Mouse (Mus musculus) right cerebral cortex, adult 2 months (tissue): Measurements from ENCODE around the gene Lclat1.

ENCODE experiments used
- DNase-seq, 2 experiments: peaks; one replicate each; pipeline ENCODE4 v3.0.0; 2021 to 2022; ENCODE audit warnings: low spot score in 2 of 2

Gene Lclat1

GRCm38 (mm10) chr17:73091368-73091767, 16.4 kb upstream of the Lclat1 start:
- DNase-seq = no peak

DNA sequence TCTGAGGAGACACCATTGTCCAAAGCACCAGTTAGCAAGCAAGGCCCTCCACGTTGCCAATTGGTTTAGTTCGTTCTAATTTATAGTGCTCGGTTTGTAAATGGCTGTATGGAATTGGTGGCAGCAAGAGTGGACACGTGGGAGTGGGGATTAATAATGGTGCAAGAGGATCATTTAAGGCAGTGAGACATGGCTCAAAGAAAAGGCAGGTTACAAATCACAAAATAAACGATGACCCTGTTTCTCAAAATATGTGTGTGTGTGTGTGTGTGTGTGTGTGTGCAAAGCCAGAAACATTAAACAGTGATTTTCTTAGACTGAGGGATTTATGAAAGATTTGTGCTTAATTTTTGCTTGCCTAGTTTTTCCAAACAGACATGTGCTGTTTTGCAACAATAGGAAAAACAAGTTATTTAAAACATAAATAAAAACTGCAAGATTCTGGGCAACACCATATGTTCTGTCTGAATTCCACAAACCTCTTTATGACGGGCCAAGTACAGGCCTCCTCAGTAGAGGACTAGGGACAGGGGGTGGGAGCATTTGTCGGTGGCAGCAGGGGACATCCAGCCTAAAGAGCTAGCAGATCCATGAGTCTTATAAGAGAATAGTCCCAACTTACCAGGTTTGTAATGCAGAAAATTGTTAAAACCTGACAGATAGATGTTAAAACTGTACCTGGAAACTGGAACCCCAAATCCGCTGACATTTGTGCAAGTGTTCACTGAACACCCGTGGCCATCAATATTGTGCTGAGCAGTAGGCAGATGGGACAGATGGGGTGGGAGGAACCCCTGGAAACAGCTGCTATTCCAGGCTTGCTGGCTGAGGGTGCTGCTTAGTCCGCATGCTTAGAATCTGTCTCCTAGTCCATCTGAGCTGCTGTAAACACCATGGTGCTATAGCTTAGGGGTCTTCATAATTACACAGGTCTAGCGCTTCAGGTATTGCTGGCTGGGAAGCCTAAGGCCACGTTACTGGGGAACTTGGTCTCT, 15.4 kb upstream of the Lclat1 start:
- DNase-seq = no peak

GRCm38 (mm10) chr17:73095070-73095469, 12.7 kb upstream of the Lclat1 start:
- DNase-seq = no peak

DNA sequence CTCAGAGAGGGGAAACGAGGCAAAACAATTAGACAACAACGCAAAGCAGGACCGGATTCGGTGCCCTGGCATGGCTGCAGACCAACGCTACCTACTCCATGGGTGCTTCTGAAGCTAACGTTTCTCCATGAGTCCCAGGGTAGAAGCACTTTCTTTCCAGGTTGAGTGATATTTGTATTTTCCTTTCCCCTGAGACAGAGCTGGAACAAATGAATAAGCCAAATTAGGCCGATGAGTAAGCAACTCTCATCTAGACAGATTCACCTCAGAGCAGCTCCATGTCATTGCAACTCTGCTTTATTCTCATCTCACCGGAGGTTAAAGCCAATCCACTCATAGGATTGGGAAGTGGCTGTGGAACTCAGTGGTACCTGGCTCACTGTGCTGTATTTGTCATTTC, 12.2 kb upstream of the Lclat1 start:
- no peak for DNase-seq

- peak; percentile 33 to 48 for DNase-seq
These were observed 11.3 kb upstream of the Lclat1 start for GRCm38 (mm10) chr17:73096484-73096883.

- DNase-seq = no peak
These were observed 9.1 kb upstream of the Lclat1 start for GRCm38 (mm10) chr17:73098636-73099035.

DNA sequence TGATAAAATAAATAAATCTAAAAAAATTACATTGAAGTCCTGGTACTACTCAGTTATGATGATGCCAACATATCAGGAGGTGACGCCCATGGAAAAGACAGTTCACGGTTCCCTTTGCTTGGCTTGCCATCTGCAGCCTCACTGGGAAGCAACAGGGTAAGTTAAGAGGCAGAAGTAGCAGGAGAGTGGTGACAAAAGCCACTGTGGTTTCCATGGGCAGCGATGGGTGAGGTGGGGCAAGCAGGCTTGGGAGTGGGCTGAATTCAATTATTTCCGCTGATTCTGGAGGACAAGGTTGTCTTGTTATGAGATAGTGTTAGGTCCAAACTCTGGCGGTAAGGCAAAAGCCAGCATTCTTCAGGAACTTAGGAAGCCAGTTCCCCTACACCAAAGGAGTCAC, 7.4 kb upstream of the Lclat1 start:
- no peak for DNase-seq

GRCm38 (mm10) chr17:73102538-73102937, 5.2 kb upstream of the Lclat1 start:
- DNase-seq = no peak

DNA sequence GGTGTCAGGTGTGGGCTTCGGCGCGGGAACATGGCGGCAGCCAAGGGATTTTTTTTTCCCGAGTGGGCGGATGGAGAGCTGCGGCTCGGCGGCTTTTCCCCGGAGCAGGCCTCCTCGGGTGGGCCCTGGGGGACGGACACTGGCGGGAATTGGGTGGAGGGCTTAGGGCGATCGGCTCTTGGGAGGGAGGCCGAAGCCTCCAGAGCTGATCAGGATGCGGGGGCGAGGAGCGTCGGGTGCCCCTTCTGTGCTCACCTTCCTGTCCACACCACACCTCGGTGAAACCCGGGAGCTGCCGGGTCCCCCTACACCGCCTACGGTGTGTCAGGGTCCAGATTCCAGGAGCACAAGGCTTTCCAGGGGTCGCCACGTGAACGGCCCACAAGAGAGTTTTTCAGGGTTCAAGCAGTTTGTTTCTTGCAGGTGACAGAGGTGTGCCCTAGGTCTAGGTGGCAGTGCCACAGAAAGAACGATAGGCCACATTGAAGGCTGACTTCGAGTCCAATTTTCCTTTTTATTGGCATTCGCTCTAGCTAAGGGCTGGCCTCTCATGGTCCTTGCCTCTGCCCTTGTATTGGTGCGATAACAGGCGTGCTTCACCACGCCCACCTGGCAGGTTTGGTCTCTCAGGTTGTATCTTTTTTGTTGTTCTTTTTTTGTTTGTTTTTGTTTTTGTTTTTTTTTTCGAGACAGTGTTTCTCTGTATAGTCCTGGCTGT, 544 bp downstream of the Lclat1 start:
- peak; percentile 6 to 7 for DNase-seq

GRCm38 (mm10) chr17:73108888-73109259, 1.1 kb downstream of the Lclat1 start:
- no peak for DNase-seq

GRCm38 (mm10) chr17:73112128-73112527, 4.3 kb downstream of the Lclat1 start:
- no peak for DNase-seq

GRCm38 (mm10) chr17:73112601-73113000, 4.8 kb downstream of the Lclat1 start:
- no peak for DNase-seq

DNA sequence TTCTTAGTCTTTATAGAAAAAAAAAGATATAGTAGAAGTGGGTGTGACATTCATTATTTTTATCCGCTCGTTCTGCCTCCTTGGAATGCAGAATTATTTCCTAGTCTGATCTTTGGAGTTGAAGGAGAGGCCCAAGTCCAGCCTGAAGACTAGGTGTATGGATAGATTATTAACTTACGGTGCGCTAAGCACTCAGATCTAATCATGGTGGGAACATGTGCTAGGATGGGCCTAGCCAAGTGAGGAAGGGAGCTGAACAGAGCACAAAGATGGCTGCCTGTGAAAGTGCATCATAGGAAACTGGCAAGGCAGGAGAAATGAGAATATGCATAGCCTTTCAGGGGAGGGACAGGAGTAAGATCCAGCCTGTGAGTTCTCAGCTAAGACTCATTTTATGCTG, 5.4 kb downstream of the Lclat1 start:
- no peak for DNase-seq

GRCm38 (mm10) chr17:73118134-73118533, 10.3 kb downstream of the Lclat1 start:
- no peak for DNase-seq

GRCm38 (mm10) chr17:73118702-73119101, 10.9 kb downstream of the Lclat1 start:
- no peak for DNase-seq

DNA sequence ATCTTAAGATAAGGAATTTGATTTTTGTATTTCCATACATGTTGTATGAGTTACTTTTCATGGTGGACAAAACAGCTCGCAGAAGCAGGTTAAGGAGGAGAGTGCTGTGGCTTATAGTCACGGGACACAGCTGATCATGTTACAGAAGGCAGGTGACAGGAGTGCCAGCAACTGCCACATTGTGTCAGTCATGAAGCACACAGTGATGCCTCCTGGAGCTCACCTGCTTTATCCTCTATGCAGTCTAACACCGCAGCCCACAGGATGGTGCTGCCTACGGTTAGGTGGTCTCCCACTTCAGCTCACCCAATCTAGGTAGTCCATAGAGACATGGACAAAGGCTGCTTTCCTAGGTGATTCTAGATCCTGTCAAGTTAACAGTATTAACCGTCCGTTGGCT, 11.4 kb downstream of the Lclat1 start:
- no peak for DNase-seq

DNA sequence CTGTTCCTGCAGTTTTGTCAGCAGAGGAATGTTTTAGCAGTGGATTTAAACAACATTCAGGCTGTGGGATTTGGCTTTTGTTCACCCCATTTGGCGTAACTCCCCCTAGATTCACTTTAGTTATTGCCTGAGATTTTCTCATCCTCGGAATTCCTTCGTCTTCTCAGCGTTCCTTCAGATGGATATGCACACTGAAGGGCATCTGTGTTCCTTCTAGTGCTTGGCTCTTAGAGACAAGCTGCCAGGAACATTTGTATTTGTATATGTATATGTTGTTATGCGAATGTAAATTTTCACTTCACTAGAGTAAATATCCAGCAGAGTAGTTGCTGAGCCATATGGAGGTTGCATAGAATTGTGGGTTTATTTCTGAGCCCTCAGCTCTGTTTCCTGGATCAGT, 12.8 kb downstream of the Lclat1 start:
- DNase-seq = no peak

DNA sequence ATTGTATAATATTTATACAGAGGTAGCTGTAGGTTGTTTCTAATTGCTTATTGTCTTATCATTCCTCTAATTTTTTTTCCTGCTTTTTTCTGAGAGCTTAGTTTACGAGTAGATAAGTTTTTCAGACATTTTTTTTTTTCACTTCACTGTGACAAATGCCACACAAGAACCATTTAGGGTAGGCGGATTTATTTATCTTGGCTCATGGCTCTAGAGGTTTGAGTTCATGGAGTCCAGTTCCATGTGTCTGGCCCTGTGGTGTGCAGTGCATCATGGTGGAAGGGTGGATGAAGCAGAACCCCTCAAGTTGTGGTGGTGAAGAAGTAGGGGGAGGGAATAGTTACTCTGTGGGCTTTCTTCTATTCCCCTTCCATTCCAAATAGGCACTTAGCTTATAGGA, 13.9 kb downstream of the Lclat1 start:
- no peak for DNase-seq

GRCm38 (mm10) chr17:73126349-73126748, 18.6 kb downstream of the Lclat1 start:
- no peak for DNase-seq

- DNase-seq = no peak
These were observed 19.1 kb downstream of the Lclat1 start for GRCm38 (mm10) chr17:73126903-73127302.

DNA sequence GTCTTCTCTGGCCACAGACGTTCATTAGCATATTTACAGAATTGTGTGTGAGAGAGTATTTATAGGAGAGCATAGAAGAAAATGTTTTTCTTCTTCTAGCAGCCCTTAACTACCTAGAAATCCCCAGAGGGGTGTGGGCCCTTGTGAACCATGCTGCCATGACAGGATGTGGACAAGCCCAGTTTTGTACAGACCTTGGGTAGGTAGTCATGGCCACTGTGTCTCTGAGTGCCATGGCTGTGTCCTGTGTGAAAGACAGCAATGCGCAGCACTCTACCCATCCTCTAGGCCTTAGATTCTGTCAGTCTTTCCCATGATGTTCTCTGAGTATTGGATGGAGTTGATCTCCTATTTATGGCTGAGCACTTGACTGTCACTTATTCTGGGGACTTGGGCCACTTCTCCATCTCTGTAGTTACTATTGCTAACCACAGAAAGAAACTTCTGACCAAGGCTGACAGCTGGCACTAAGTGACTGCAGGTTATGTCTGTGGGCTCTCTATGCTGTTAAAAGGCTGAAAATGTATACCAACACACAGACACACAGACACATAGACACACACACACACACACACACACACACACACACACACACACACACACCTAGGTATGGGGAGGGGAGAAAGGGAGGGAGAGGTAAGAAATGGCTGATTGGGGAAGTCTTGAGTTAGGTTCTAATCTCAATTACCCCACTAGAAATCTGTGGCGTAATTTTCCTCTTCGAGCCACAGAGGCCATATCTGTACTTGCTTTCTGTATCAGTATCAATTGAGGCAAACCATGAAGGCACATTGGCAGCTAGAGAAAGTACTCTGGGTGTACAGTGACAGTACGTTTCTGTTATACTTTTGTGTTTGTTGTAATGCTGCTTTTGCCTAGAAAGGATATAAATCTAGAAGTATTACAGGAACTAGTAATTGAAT, 29.0 kb downstream of the Lclat1 start:
- no peak for DNase-seq

- DNase-seq = no peak
These were observed 30.4 kb downstream of the Lclat1 start for GRCm38 (mm10) chr17:73138217-73138616.
